Mouse (Mus musculus) CD4-positive helper T cell, adult 2 months (primary cell): ENCODE data around the gene Foxb1.

Source experiments
- DNase-seq: peaks from one replicate; pipeline ENCODE4 v3.0.0-alpha.2; 2012; ENCODE audit warnings: low read depth, missing footprints, low spot score

Foxb1 gene

DNA sequence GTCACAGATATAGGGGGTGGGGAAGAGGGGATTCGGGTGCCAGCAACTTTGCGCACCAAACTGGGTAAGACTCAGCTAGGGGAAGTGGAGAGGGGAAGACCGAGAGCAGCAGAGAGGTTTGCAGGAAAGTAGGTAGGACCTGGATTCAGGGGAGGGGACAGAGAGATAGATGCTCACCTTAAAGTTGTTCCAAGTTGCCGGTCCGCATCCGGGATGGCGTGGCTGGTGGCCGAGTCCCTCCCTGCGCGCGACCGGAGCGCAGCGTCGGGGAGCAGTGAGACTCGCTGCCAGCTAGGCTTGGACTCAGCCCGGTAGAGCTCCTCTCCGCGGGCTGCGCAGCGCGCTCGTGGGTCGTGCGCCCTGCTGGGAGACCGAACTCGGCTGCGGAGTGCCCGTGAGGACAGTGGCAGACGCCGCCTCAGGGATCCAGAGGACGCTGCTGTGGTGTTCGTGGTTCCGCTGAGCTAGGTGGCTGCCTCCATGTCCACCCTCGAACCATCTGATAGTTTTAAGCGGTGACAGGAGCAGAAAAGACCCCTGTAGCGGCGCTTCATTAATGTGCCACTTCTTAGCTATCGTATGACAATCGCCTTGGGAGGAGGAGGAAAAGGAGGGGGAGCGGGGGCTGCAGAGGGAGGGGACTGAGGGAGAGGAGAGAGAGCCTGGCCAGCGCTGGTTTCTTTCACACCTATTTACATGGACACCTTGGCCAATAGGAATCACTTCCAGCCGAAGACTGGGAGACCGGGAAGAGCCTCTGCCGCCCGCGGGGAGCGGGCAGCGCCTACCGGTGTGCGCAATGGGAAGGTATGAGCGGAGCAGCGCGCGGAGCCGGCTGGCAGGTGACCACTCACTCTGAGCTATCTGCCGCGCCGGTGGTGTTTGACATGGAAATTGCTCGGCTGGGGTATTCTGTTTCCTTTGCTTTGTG, at the start of gene Foxb1:
TSS of gene Foxb1 (minus strand) at position 570 of the 931 bp plus-strand sequence.
- DNase-seq = no peak

DNA sequence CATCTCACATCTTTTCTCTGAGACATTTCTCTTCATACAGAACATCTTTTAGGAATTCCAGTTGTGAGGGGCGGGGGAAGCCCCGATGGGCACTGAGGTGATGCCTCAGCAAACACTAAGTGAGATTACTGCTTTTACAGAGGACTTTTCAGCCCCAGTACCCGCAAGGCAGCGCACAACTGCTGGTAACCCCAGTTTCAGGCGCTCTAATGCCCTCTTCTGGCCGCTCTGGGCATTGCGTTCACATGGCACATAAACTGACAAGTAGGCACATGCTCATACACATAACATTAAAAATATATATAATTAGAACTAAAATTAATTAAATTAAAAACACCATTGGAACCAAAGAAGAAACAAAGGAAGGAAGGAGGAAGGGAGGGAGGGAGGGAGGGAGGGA, 29.8 kb upstream of the Foxb1 start:
- no peak for DNase-seq

DNA sequence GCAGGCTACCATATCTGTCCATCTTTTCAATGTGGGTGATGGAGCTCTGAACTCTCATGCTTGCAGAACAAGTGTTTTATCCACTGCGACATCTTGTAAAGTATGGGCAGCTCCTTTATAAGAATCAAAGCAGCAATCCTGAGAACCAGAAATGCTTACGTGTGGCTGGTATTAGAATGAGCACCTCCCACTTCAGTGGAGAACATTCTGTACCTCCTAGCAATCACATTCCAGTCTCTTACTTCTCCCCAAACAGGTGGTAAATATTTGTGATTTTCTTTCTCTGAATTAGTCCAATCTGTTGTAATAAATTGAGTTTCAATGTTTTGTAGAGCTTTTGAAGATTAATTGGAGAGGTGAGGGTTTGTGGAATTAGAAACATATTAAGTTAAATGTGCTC, 19.3 kb upstream of the Foxb1 start:
- no peak for DNase-seq

DNA sequence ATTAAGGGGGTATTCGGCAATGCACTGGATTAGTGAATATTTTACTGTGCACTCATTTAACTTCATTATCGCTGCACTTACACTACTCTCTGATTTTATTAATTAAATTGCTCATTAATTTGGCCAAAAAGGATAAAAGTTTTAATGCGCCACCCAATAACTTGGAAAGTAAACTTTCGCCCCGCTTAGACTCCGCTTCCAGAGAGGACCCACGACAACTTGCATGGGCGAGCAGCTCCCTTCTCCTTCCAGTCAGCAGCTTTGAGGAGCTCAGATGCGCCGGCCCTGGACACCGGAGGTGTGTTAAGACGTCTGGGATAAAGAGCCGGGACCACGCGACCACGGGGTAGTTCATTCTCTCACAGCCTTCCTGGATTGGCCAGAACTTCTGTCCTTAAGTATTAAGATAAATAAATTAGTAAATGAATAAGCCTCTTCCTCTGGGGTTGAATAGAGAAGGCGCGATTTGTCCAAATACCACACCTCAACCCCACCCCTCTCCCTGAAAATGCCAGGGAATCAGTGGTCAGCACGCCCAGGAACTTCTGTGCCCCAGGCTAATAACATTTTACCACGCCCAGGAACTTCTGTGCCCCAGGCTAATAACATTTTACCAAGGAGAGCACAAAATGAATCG, 9.3 kb upstream of the Foxb1 start:
- no peak for DNase-seq

DNA sequence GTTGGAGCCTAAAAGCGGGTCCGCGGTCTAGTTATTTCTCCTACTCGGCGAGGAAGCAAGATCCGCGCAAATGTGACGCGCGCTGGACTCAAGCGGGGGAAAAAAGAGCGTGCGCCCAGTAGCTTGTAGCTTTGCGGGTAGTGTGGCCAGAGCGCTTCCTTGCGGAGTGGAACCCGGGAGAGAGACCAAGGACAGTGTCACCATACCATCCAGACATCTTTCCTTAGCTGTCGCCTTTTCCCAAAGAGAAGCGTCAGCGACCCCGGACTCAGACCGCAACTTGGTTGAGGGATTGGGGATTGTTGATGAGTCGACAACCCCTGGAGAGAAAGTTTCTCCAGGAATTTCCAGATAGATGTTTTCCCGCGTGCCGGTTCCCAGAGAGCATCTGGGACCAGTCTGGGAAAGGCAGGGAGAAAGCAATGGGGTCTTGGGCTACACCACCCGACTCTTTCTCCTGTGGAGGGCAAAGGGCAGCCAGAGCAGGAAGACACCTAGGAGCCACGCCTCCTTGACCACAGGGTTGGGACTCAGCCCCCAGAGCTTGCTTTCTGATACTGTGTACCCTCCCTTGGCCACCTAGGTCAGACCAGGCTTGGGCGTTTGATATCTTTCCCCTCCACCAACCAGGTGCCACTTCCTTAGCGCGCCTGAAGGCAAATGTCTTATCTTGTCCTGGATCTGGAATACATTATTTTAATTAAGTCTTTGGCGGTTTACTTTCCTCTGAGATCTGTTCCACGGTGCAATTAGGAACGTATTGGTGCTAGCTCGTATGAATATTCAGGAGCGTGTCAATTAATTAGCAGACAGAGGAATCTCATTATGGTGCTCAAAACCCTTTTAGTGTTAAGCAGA, 8.6 kb upstream of the Foxb1 start:
- no peak for DNase-seq

DNA sequence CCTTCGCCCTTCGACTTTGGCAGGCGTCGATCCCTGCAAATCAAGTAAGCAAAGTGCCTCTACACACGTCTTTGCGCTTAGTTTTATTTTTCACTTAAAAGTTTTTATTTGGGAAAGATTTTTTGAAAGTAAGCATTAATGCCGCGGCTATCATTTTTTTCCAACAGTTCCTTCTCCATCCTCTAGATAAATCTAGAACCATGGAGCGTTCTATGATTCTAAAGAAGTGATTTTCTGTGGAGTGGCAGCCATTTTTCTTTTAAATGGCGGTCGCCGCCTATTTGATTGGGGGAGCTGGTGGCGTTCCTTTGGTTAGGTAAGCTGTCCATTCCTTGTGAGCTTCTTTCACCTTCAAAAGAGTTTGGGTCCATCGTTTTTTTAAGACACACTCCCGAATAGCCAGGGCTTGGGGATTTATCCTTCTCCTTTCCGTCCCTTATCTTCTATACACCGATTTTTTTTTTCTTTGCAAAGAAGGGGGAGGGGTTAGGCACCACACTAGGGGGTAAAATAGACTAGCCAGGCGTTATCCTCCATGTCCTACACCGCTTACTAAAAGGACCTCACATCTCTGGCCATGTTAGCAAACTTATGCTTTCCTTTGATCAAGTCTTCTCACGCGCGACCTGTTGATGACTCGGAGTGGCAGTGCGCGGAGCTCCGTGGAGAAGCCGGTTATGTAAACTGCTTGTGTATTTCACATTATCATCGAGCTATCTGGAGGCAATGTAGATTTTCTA, 7.6 kb upstream of the Foxb1 start:
- DNase-seq = no peak

DNA sequence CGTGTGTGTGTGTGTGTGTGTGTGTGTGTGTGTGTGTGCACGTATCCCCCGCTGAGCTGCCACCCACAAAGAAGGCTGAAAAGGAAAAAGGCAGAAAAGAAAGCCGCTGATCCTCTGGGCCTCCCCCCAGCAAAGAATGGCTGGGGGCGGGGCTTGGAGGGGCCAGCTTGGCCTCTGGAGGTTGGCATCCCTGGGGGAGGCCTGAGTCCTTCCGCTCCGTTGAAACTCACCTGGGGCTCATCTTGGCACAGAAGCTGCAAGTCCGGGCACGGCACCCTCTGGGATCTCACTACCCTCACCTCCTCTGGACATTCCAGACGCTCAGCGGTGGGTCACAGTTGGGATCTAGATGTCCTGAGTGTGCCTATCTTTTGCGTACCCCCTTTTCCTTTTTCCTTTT, 6.7 kb upstream of the Foxb1 start:
- DNase-seq = no peak

DNA sequence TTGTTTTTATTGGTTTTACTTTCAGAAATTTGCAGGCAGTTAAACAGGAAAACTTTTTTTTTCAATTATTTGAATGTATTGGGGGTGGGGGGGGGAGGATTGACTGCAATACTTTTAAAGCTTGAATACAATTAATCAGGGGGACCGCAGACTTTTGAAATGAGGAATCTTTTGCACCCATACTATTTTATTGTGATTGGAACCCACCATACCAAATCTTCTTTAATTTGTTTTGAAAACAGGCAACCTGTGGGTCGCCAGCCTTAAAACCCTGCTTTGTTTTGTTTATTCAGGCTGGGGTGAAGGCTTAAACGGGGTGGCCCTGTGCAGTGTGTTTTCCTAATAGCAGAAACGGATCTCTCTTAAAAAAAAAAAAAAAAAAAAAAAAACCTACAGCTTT, 6.2 kb upstream of the Foxb1 start:
- DNase-seq = no peak

DNA sequence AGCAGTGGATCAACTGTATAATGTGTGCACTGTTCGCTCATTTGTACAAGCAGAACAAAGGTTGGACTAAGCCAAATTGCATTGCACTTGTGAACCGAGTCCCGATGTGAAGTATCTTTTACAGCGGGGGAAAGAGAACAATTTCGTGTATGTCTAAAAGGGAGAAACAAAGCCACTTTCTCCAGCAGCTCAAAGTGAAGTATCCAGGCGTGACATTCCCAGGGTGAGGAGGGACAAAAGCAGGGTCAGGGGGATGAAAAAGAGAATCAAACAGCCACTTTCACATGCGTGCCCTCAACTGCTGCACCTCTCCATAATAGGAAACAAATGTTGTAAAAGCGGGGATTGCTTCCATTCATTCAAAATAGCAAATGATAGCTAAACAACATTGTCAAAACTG, 5.6 kb upstream of the Foxb1 start:
- no peak for DNase-seq

DNA sequence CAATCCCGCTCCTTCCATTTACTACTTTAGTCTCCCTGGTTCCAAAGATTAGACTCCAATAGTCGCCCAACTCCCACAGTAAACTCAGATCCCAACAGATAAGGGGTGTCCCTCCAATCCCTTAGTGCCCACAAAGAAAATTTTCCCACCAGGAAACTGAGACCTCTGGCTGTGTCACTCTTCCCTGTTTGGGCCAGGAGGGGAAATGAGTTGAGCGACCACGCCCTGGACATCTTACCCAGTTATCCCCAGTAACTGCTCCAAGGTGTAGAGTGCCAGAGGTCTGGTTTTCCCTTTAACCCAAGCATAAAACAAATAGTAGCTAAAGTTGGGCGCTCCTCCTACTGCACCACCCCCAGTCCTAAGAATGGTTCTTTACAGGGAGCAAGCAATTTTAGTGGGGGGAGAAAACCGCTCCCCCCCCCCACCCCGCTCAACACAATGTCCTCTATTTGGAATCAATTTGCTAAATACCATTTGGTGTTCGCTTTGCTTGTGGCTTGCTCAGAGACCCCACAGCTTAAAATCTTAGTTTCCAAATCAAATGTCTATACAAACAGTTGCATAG, 4.8 kb upstream of the Foxb1 start:
- no peak for DNase-seq

DNA sequence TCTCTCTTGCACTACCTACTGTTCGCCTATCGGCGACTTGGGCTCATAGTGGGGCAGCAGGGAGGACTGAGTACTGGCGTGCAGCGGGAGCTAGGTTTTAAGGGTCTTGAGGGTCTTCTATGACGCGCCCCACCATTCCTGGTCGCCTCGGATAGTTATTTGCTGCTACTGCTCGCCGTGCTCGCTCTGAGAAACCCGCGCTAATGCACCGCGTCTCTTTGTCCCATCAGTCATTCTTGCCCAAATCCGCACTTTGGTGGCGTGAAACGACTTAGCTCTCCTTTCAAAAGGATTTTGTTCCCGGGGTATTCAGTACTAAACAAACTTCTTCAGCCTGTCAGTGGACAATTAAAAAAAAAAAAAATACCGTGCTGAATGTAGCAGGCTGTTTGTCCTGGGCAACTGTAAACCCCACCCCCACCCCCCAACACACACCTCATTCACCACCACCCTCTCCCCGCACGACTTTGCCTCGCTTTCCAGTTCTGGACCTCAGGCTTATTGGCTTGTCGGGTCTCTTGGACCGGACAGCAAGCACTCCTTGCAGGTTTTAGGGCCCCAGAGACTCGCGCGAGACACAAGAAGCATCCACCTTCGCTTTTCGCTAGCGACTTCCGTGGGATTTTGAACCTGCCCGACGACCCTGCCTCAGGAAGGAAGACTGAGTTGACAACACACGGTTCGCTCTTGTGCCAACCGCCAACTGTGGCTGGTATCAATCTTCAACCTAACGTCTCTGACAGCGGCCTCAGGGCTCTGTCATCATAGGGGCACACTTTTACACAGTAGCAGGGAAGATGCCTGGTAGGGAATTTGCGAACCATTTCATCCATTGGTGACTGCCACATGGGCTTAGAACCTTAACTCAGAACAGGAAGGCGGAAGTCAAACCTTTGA, 4.1 kb upstream of the Foxb1 start:
- DNase-seq = no peak

DNA sequence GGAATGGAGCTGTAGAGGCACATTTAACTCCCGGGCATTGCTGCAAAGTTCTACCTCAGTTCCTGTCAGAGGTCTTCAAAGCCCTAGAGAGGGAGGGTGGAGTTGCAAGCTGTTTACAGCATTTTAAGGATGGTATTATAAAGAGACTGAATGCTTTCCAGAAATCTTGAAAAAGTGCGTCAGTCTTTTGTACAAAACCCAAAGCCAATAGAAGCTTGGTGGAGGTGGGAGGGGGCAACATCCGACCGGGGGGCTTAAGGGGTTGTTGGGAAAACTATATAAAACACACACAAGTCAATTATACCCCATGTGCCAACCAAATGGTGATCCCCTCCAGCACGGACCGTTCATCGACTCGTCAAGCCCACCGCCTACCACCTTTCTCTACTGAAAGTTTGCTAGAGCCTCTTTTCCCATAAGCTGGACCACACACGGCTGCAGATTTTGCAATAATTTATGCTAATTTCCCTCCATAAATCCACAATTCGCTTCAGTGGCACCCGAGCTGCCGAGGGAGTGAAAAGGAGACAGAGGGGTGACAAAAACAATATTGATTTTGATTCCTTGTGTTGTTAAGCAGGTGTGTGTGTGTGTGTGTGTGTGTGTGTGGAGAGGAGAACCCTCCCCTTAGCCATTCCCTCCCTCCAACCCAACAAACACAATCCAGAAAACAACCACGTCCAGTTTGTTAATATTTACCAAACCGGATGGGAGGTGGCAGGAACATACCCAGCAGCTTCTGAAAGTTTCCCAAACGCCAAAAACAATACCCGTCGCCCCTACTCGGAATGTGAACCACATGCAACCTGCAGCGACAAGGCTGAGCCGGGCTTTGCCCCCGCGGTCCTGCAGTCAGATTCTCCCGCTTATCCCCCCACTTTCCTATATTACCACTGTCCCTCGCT, 3.2 kb upstream of the Foxb1 start:
- no peak for DNase-seq

DNA sequence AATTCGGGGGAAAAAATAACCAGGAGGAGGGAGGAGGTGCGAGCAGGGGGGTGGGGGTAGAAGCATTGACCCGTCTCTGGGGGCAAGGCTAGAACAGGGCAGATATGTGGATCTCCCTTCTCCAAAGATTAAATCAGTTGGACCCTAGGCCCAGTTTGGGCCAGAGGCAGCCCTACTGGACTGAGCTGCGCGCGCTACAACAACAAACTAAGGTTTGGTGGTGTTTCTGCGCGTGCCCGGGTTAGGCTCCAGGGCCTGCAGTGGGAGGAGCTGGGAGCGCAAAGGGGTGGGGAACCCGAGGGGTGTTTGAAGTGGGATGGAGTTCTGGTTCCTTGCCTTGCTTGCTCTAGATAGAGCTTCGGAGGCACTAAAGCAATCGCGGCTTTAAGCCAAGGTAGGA, 2.0 kb upstream of the Foxb1 start:
- no peak for DNase-seq

DNA sequence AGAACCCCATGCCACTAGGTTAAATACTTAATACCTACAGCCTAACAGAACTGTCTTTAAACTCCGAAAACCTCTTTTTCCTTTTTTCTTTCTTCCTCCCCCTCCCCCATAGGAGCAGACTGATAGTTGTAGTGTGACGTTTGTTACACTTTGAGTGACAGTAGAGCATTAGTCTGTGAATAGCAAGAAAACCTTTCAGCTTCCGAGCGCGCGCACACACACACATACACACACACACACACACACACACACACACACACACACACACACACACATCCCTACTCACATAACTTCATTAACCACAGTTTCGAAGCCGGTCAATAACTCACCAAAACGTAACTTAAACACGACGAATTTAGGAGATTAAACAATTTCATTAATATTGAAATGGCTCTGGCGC, 1.5 kb upstream of the Foxb1 start:
- DNase-seq = no peak

DNA sequence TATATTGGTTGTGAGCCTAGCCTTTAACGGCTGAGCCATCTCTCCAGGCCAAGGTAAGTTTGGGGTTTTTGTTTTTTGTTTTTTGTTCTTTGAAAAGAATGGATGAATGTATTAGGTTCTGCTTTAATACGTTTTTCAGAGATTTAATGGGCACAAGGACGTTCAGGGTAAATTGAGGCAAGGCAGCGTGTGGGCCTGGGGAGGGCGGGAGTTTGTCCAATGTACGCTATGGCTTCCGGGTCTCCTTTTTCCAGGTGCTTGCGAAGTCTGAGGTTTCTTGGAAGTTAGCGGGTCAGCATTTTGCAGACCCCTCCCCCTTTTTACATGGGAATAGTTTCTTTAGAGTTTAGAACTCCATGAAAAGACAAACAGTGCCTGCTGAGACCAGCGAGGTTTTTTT, 829 bp upstream of the Foxb1 start:
- DNase-seq = no peak

DNA sequence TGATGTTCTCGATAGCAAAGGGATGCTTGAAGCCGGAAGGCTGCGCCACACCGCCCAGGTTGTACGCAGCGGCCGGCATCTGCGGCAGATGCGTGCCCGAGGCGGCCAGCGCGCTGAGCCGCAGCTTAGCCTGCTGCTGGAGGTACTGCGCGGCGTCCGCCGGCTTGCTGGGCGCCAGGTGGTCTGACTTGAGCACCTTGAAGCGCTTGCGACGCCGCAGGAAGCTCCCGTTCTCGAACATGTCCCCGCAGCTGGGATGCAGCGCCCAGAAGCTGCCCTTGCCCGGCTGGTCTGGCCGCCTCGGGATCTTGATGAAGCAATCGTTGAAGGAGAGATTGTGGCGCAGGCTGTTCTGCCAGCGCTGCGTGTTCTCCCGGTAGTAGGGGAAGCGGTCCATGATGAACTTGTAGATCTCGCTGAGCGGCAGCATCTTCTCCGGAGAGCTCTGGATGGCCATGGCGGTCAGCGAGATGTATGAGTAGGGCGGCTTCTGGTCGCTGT, 969 bp downstream of the Foxb1 start:
- no peak for DNase-seq

DNA sequence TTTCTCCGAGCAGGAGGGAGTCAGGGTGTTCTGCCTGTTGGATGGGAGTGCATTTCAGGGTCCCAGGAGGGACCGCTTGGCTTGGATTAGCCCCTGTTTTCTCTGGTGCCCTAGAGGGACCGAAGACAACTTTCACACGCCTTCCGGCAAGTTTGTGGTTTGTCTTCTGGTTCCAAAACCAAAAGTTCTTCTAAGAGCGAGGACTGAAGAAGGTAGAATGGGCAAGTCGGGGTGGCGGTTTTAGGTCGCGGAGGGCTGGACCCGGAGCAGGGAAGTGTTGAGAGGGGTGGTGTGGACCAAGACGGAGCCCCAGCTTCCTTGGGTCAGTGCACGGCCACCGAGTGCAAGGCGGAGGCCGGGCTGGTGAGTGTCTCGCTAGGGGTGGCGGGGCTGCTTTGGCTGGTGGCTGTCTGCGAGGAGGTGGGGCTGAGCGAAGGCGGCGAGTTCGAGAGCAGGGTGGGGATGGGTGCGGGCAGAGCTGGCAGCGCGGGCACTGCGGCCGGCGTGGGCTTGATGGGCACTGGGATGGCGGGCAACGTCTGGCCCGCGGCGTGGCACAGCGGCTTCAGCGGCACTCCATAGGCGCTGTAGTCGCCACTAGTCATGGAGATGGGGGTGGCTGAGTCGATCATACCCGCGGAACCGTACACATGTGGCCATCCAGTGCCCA, 1.7 kb downstream of the Foxb1 start:
- no peak for DNase-seq

DNA sequence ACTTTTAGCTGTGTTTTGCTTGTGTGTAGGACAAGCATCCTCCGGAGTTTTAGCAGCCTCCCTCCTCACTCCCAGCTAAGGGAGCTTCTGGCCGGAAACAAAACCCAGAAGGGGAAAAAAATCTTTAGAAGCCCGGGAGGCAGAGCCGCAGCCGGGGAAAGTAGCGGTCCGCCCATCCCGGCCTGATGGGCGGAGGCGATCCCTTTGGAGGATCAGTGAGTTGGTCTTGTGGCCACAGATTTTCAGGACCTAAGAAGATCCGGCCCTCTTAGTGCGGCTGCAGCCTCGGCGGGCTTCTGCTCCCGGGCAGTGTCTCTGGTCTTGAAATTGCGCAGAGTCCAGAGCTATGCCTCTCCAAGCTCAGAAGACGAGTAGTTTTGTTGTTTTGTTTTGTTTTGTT, 2.2 kb downstream of the Foxb1 start:
- DNase-seq = no peak
